Mouse (Mus musculus): ENCODE measurements around the gene Polr2c. TPM values are rescaled to one million over a fixed set of nuclear protein-coding genes. Genes with fewer than 3 reads are reported as not detected.

Gene Polr2c
- total RNA-seq, 2 experiments from 2014 or later: 48.9 to 56.7 TPM

GRCm38 (mm10) chr8:94922176-94922575 lies 64.9 kb downstream of the Polr2c start:
- no peak for DNase-seq (ENCODE audit: low spot score)

GRCm38 (mm10) chr8:94922602-94923001 lies 65.4 kb downstream of the Polr2c start:
- no peak for DNase-seq (ENCODE audit: low spot score)

Other genes with a start within 250 kb of the Polr2c start
- 10 to 100 TPM; 50.4 to 54.9 TPM for gene Arl2bp, start 190.8 kb upstream of the Polr2c start, total RNA-seq (2021)
- gene Pllp, start 161.2 kb upstream of the Polr2c start, total RNA-seq (2021): 1 to 10 TPM; 1.3 to 2.0 TPM
- gene Ccl22, start 111.9 kb upstream of the Polr2c start, total RNA-seq (2021): not detected
- gene Cx3cl1, start 85.4 kb upstream of the Polr2c start, total RNA-seq (2021): 1 to 10 TPM in 1 of 2 experiments, under 1 TPM in 1; 0.71 to 1.5 TPM
- gene Ccl17, start 47.0 kb upstream of the Polr2c start, total RNA-seq (2021): not detected
- 100 to 1,000 TPM; 392 to 399 TPM for gene Coq9, start 19.1 kb upstream of the Polr2c start, total RNA-seq (2021)
- gene Ciapin1, start 19.1 kb upstream of the Polr2c start, total RNA-seq (2021): 10 to 100 TPM; 30.8 to 38.8 TPM
- gene Dok4, start 18.9 kb downstream of the Polr2c start, total RNA-seq (2021): 1 to 10 TPM; 3.3 to 7.2 TPM
- 1 to 10 TPM; 2.5 to 5.3 TPM for gene Ccdc102a, start 60.6 kb downstream of the Polr2c start, total RNA-seq (2021)
- gene Adgrg5, start 66.2 kb downstream of the Polr2c start, total RNA-seq (2021): not detected
- gene Adgrg1, start 117.3 kb downstream of the Polr2c start, total RNA-seq (2021): 10 to 100 TPM; 19.8 to 24.3 TPM
- gene Adgrg3, start 160.2 kb downstream of the Polr2c start, total RNA-seq (2021): under 1 TPM; 0.26 to 0.80 TPM
- not detected for gene Drc7, start 197.7 kb downstream of the Polr2c start, total RNA-seq (2021)
- gene Katnb1, start 223.7 kb downstream of the Polr2c start, total RNA-seq (2021): 1 to 10 TPM; 6.6 to 7.4 TPM

Measured in gastrocnemius, adult 18-20 months (tissue).